Mouse (Mus musculus): ENCODE measurements around the gene Svep1. TPM values are rescaled to one million over a fixed set of nuclear protein-coding genes. Genes with fewer than 3 reads are reported as not detected.

The Svep1 gene
- polyA plus RNA-seq, 1 experiment from 2014 or later, result 0.46 TPM

DNA sequence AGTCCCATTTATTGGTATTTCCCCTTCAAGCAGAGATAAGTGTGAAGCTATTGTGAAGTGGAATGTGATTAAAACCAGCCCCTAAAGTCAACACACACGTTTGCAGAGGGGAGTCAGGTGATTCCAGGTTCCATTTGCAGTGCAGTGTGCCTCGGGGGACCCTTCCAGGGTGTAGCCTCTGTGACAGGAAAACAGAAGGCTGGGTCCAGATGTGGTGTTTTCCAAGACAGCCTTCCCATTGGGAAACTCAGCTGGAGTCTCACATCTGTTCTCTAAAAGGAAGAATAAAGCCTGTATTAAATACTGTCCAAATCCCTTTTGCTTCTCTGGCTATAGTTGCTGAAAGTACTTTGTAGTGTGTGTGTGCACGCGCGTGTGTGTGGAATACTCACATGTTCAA, 152.2 kb downstream of the Svep1 start:
- Histone ChIP-seq H3K27me3 (ENCODE audit: control insufficient read depth, insufficient read depth, low read depth, low read length) (no peaks in the 10 kb centered on the region), H3K4me3 (ENCODE audit: low read depth, low read length) (no peak overlapping the region), H3K9ac (ENCODE audit: low read depth, low read length) (no peak overlapping the region), H3K4me1 (ENCODE audit: control insufficient read depth, low read depth, low read length) (no peaks in the 10 kb centered on the region), H3K9me3 (replicated peaks; ENCODE audit: control insufficient read depth, low read length) (no peaks in the 10 kb centered on the region), H3K27ac (ENCODE audit: low read length) (no peak overlapping the region), H3K4me2 (ENCODE audit: low read depth, low read length) (no peak overlapping the region), H3K36me3 (ENCODE audit: control insufficient read depth, insufficient read depth) (no peaks in the 10 kb centered on the region)
- 66% methylated on average over 5 of the region's 5 CpGs for WGBS (ENCODE audit: insufficient replicate concordance)
- ATAC-seq (ENCODE audit: low read depth), result no peak

DNA sequence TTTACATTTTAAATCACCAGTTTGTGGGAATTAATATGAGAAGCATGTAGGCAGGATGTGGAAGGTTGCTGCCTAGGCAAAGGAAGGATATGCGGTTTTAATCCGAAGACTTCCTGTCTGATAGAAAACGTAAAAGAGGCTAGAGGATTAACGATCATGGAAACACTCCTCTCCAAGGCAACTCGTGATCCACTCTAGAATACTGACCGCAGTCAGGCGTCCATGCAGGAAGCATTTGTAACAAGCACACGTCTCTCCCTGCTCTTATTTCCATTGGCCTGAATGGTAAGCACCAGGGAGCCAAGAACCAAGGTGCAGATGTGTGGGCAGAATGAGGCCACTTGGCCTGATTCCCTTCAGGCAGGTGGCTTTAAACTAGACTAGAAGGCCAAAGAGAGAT, 155.9 kb downstream of the Svep1 start:
- Histone ChIP-seq H3K27me3 (ENCODE audit: control insufficient read depth, insufficient read depth, low read depth, low read length) (no peaks in the 10 kb centered on the region), H3K9ac (ENCODE audit: low read depth, low read length) (no peak overlapping the region), H3K9me3 (replicated peaks; ENCODE audit: control insufficient read depth, low read length) (no peaks in the 10 kb centered on the region), H3K36me3 (ENCODE audit: control insufficient read depth, insufficient read depth) (no peaks in the 10 kb centered on the region), H3K4me1 (ENCODE audit: control insufficient read depth, low read depth, low read length) (no peaks in the 10 kb centered on the region), H3K27ac (ENCODE audit: low read length) (no peak overlapping the region), H3K4me3 (ENCODE audit: low read depth, low read length) (no peak overlapping the region), H3K4me2 (ENCODE audit: low read depth, low read length) (no peak overlapping the region)
- ATAC-seq (ENCODE audit: low read depth), result no peak
- WGBS (ENCODE audit: insufficient replicate concordance), result 44% methylated on average over 8 of the region's 8 CpGs

DNA sequence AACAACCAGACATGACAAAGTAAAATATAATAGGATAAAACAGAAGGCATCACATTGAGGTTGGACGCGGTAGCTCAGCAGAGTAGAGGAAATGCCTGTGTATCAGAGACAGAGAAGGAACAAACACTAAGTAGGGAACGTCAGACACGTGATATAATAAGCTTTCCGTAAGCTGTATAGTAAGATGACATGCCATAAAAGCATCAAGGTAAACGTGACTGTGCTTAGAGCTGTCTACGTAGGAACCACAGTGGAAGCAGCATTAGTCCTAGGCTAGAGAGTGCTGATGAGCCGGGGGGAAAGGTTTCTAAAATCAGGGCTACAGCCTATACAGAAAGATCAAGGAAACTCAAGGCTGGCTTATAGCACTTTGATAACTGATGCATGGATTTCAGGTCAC, 156.4 kb downstream of the Svep1 start:
- Histone ChIP-seq H3K27me3 (ENCODE audit: control insufficient read depth, insufficient read depth, low read depth, low read length) (no peaks in the 10 kb centered on the region), H3K4me1 (ENCODE audit: control insufficient read depth, low read depth, low read length) (no peaks in the 10 kb centered on the region), H3K9me3 (replicated peaks; ENCODE audit: control insufficient read depth, low read length) (no peaks in the 10 kb centered on the region), H3K27ac (ENCODE audit: low read length) (no peak overlapping the region), H3K4me2 (ENCODE audit: low read depth, low read length) (no peak overlapping the region), H3K36me3 (ENCODE audit: control insufficient read depth, insufficient read depth) (no peaks in the 10 kb centered on the region), H3K9ac (ENCODE audit: low read depth, low read length) (no peak overlapping the region), H3K4me3 (ENCODE audit: low read depth, low read length) (no peak overlapping the region)
- WGBS (ENCODE audit: insufficient replicate concordance), result 49% methylated on average over 8 of the region's 8 CpGs
- no peak for ATAC-seq (ENCODE audit: low read depth)

DNA sequence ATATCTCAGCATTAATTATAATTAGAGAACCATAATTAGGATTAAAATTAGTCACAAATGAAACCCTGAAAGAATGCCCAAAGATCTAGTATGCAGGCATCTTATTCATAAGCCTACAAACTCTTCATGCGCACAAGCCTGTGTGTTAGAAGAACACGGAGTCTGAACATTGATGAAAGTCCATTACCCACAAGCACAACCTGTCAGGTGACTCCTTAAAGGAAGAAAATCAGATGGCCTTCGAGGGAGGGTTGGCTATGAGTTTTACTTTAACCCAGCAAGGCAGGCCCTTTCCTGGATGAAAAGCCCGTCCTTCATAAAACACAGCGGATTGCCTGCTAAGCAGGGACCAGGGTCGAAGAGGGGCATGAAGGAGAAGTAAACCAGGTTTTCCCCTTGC, 161.8 kb downstream of the Svep1 start:
- H3K9me3 ChIP-seq (replicated peaks; ENCODE audit: control insufficient read depth, low read length), result no peaks in the 10 kb centered on the region
- no peak overlapping the region for H3K4me3 ChIP-seq (ENCODE audit: low read depth, low read length)
- H3K36me3 ChIP-seq (ENCODE audit: control insufficient read depth, insufficient read depth), result no peaks in the 10 kb centered on the region
- no peaks in the 10 kb centered on the region for H3K27me3 ChIP-seq (ENCODE audit: control insufficient read depth, insufficient read depth, low read depth, low read length)
- no peaks in the 10 kb centered on the region for H3K4me1 ChIP-seq (ENCODE audit: control insufficient read depth, low read depth, low read length)
- ATAC-seq (ENCODE audit: low read depth), result no peak
- no peak overlapping the region for H3K4me2 ChIP-seq (ENCODE audit: low read depth, low read length)
- no peak overlapping the region for H3K27ac ChIP-seq (ENCODE audit: low read length)
- no peak overlapping the region for H3K9ac ChIP-seq (ENCODE audit: low read depth, low read length)
- WGBS (ENCODE audit: insufficient replicate concordance), result 66% methylated on average over 6 of the region's 6 CpGs

DNA sequence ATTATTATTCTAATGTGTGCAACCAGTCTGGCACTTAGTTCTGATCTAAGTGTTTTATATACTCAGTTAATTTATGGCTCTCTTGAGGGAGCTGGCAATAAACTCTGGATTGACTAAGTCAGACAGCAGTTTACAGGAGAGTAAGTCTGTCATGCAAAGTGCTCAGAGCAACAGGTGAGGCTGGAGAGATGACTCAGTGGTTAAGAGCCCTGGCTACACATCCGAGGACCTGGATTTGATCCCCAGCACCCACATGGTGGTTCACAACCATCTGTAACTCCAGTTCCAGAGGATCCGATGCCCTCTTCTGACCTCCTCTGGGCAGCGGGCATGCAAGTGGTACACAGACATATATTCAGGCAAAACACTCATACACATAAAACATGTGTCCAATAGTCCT, 162.3 kb downstream of the Svep1 start:
- Histone ChIP-seq H3K4me3 (ENCODE audit: low read depth, low read length) (no peak overlapping the region), H3K4me1 (ENCODE audit: control insufficient read depth, low read depth, low read length) (no peaks in the 10 kb centered on the region), H3K9me3 (replicated peaks; ENCODE audit: control insufficient read depth, low read length) (no peaks in the 10 kb centered on the region), H3K4me2 (ENCODE audit: low read depth, low read length) (no peak overlapping the region), H3K27me3 (ENCODE audit: control insufficient read depth, insufficient read depth, low read depth, low read length) (no peaks in the 10 kb centered on the region), H3K9ac (ENCODE audit: low read depth, low read length) (no peak overlapping the region), H3K27ac (ENCODE audit: low read length) (no peak overlapping the region), H3K36me3 (ENCODE audit: control insufficient read depth, insufficient read depth) (no peaks in the 10 kb centered on the region)
- ATAC-seq (ENCODE audit: low read depth), result no peak
- WGBS (ENCODE audit: insufficient replicate concordance), result 71% methylated on average over 3 of the region's 3 CpGs

DNA sequence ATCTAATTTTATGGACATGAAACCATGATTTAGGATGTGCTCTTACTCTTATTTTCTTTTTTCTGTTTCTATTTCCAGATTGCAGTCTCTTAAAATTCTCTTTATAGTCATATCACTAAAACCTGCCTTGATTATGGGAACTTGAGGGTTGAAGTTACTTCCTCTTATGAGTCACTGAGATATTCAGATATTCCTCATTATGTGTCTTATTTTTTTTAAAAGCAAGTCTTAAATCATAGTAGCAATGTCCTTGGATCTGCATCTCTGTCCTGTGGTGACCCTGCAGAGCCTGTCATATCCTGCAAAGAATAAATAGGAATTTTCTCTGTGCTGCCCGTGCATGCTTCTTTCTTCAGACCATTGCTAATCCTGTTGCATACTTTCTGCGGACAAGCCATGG, 166.6 kb downstream of the Svep1 start:
- ATAC-seq (ENCODE audit: low read depth), result no peak
- Histone ChIP-seq H3K9ac (ENCODE audit: low read depth, low read length) (no peak overlapping the region), H3K27me3 (ENCODE audit: control insufficient read depth, insufficient read depth, low read depth, low read length) (no peaks in the 10 kb centered on the region), H3K4me1 (ENCODE audit: control insufficient read depth, low read depth, low read length) (no peaks in the 10 kb centered on the region), H3K4me3 (ENCODE audit: low read depth, low read length) (no peak overlapping the region), H3K4me2 (ENCODE audit: low read depth, low read length) (no peak overlapping the region), H3K36me3 (ENCODE audit: control insufficient read depth, insufficient read depth) (no peaks in the 10 kb centered on the region), H3K9me3 (replicated peaks; ENCODE audit: control insufficient read depth, low read length) (no peaks in the 10 kb centered on the region), H3K27ac (ENCODE audit: low read length) (no peak overlapping the region)
- 68% methylated on average over 2 of the region's 2 CpGs for WGBS (ENCODE audit: insufficient replicate concordance)

DNA sequence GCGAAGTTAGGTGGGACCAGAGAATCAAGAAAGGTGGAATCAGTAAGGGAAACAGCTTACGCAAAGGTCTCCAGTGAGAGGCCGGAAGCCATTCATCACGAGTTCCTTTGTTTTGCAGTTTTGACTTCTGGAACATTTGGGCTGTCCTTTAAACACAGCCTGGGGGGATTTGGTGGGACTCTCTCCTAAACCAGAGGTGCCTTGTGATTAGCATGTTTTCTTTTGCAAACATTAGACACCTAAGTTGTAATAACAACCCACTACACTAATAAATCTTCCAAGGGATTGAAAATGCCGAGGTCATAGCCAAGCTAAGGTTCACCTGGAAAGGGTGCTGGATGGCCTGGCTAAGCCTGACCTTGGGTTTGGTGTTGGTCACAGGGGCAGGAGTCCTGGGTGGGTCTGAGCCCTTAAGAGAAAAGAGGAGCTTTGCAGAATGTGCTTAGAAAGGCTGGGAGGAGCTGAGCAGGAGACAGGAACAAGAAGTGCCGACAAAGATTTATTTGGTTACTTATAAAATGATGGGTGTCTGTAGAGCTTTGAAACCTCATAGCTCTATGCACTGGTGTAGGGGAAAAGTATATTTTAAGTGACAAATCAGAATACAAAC, 169.5 kb downstream of the Svep1 start:
- no peak overlapping the region for H3K4me2 ChIP-seq (ENCODE audit: low read depth, low read length)
- H3K9me3 ChIP-seq (replicated peaks; ENCODE audit: control insufficient read depth, low read length), result no peaks in the 10 kb centered on the region
- no peak overlapping the region for H3K4me3 ChIP-seq (ENCODE audit: low read depth, low read length)
- H3K36me3 ChIP-seq (ENCODE audit: control insufficient read depth, insufficient read depth), result no peaks in the 10 kb centered on the region
- 65% methylated on average over 6 of the region's 6 CpGs for WGBS (ENCODE audit: insufficient replicate concordance)
- H3K9ac ChIP-seq (ENCODE audit: low read depth, low read length), result no peak overlapping the region
- no peak overlapping the region for H3K27ac ChIP-seq (ENCODE audit: low read length)
- H3K27me3 ChIP-seq (ENCODE audit: control insufficient read depth, insufficient read depth, low read depth, low read length), result no peaks in the 10 kb centered on the region
- H3K4me1 ChIP-seq (ENCODE audit: control insufficient read depth, low read depth, low read length), result no peaks in the 10 kb centered on the region
- ATAC-seq (ENCODE audit: low read depth), result no peak

DNA sequence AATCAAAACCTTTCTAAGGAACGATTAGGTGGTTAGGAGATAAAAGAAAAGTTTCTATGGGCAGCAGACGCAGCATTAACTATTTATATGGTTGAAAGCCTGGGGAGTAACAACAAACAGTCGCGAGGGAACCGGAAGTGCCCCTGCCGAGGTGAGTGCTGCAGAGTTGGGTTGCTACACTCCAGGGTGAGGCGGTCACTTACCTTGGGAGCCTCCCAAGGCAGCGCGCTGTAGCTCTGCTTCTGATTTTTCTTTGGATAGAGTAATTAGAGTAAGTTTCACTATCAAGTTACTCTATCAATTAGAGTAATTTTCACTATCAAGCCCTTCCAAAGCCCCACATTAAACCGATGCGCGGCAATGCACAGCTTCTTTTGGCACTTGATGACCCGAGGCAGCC, 172.0 kb downstream of the Svep1 start:
- Histone ChIP-seq H3K27me3 (ENCODE audit: control insufficient read depth, insufficient read depth, low read depth, low read length) (no peaks in the 10 kb centered on the region), H3K36me3 (ENCODE audit: control insufficient read depth, insufficient read depth) (no peaks in the 10 kb centered on the region), H3K4me3 (ENCODE audit: low read depth, low read length) (peak overlapping the region; percentile 37), H3K4me2 (ENCODE audit: low read depth, low read length) (peak overlapping the region; percentile 44), H3K4me1 (ENCODE audit: control insufficient read depth, low read depth, low read length) (no peaks in the 10 kb centered on the region), H3K9ac (ENCODE audit: low read depth, low read length) (no peak overlapping the region), H3K27ac (ENCODE audit: low read length) (no peak overlapping the region), H3K9me3 (replicated peaks; ENCODE audit: control insufficient read depth, low read length) (no peaks in the 10 kb centered on the region)
- no peak for ATAC-seq (ENCODE audit: low read depth)
- WGBS (ENCODE audit: insufficient replicate concordance), result 36% methylated on average over 13 of the region's 13 CpGs

DNA sequence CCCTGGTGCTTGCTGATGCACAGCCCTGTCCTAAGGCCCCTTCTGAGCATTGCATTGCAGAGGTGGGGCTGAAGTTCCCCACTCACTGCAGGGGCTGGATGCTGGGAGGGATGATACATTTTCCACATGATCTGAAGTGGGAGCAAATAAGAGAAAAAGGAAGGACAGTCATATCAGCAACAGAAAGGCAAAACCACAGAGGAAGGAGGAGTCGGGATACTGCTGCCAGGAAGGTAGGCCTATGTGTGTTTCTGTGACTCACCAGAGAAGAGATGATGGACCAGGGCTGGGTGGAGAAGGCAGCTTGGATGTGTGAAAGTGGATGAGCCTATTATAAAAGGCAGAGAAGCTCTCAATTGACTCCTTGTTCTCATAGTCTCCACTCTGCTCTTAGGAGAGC, 173.9 kb downstream of the Svep1 start:
- H3K4me2 ChIP-seq (ENCODE audit: low read depth, low read length), result no peak overlapping the region
- ATAC-seq (ENCODE audit: low read depth), result no peak
- no peaks in the 10 kb centered on the region for H3K36me3 ChIP-seq (ENCODE audit: control insufficient read depth, insufficient read depth)
- H3K27me3 ChIP-seq (ENCODE audit: control insufficient read depth, insufficient read depth, low read depth, low read length), result no peaks in the 10 kb centered on the region
- H3K4me1 ChIP-seq (ENCODE audit: control insufficient read depth, low read depth, low read length), result no peaks in the 10 kb centered on the region
- no peak overlapping the region for H3K9ac ChIP-seq (ENCODE audit: low read depth, low read length)
- no peaks in the 10 kb centered on the region for H3K9me3 ChIP-seq (replicated peaks; ENCODE audit: control insufficient read depth, low read length)
- no peak overlapping the region for H3K4me3 ChIP-seq (ENCODE audit: low read depth, low read length)
- H3K27ac ChIP-seq (ENCODE audit: low read length), result no peak overlapping the region
- 22% methylated on average over 1 of the region's 1 CpGs for WGBS (ENCODE audit: insufficient replicate concordance)
